22 mouse cellular contexts compared by ENCODE assay signal in genomic region chr10:88386251-88386650, GRCm38 (mm10). TPM values are rescaled to one million over a fixed set of nuclear protein-coding genes. Genes with fewer than 3 reads are reported as not detected.
DNase-seq lines count a peak whose midpoint lies in the region; ATAC-seq and TF ChIP-seq lines count a peak whose summit lies in the region.
"Had no signal": no experiment of that assay in that cellular context is flagged by ENCODE, and none has a peak within 500 bp of the region (broad histone marks: within the 10 kb centered on the region; RNA-seq: fewer than 3 reads in every experiment).

No protein-coding gene starts in this region.

- no peaks in the 10 kb centered on the region for H3K36me3 ChIP-seq in intestine, postnatal 0 days (ENCODE audit: control insufficient read depth, insufficient read depth)
- no peaks in the 10 kb centered on the region for H3K36me3 ChIP-seq in intestine, embryonic 15.5 days
- H3K36me3 ChIP-seq in liver, embryonic 11.5 days (ENCODE audit: control insufficient read depth, insufficient read depth, low read length), result no peaks in the 10 kb centered on the region
- H3K36me3 ChIP-seq in G1E (replicated peaks), result peaks cover 22% of the 10 kb centered on the region
- no peaks in the 10 kb centered on the region for H3K36me3 ChIP-seq in liver, embryonic 16.5 days (ENCODE audit: control insufficient read depth, insufficient read depth)
- H3K36me3 ChIP-seq: embryonic facial prominence, embryonic 15.5 days; hindbrain, embryonic 15.5 days; limb, embryonic 15.5 days; midbrain, embryonic 12.5 days; stomach, embryonic 15.5 days had no signal

- H3K27ac ChIP-seq in intestine, postnatal 0 days (ENCODE audit: low read depth, low read length), result no peak overlapping the region
- H3K27ac ChIP-seq in intestine, embryonic 15.5 days, result no peak overlapping the region
- no peak overlapping the region for H3K27ac ChIP-seq in liver, embryonic 11.5 days (ENCODE audit: low read depth, low read length)
- no peak overlapping the region for H3K27ac ChIP-seq in liver, embryonic 16.5 days (ENCODE audit: low read length)
- H3K27ac ChIP-seq: embryonic facial prominence, embryonic 15.5 days; hindbrain, embryonic 15.5 days; limb, embryonic 15.5 days; midbrain, embryonic 12.5 days; stomach, embryonic 15.5 days had no signal

- DNase-seq in liver, embryonic 11.5 days (ENCODE audit: low spot score), result no peak
- DNase-seq in liver, result no peak
- DNase-seq in G1E (ENCODE audit: low spot score), result no peak
- no peak for DNase-seq in T-cell, adult 2 months (ENCODE audit: low spot score)
- DNase-seq: adrenal gland, postnatal 36 days; cerebellum, adult 9-10 months; forebrain, postnatal 0 days; gastrocnemius, postnatal 25 days; heart, adult 2 months; heart, postnatal 4 days; kidney, postnatal 14 days; left cerebral cortex, postnatal 4 days; lung, postnatal 14 days; thymus, postnatal 25 days had no signal

- H3K4me3 ChIP-seq in intestine, postnatal 0 days (ENCODE audit: low read depth, low read length), result no peak overlapping the region
- H3K4me3 ChIP-seq in intestine, embryonic 15.5 days (replicated peaks), result no peak overlapping the region
- no peak overlapping the region for H3K4me3 ChIP-seq in liver, embryonic 11.5 days (ENCODE audit: low read depth, low read length)
- peak overlapping the region; percentile 68; the same call in 1 of the 2 replicates for H3K4me3 ChIP-seq in G1E (ENCODE audit: low read depth, low read length)
- no peak overlapping the region for H3K4me3 ChIP-seq in liver, embryonic 16.5 days (ENCODE audit: low read depth, low read length)
- H3K4me3 ChIP-seq: embryonic facial prominence, embryonic 15.5 days; heart, adult 2 months; hindbrain, embryonic 15.5 days; limb, embryonic 15.5 days; midbrain, embryonic 12.5 days; stomach, embryonic 15.5 days had no signal

- no peak for TF ChIP-seq CTCF in intestine, postnatal 0 days (IDR thresholded peaks at IDR 0.05; ENCODE audit: low read depth)
- no peak for TF ChIP-seq CTCF in G1E (IDR thresholded peaks at IDR 0.05; ENCODE audit: low read depth, low read length)

- H3K4me2 ChIP-seq in intestine, postnatal 0 days (replicated peaks; ENCODE audit: low read depth), result no peak overlapping the region
- no peak overlapping the region for H3K4me2 ChIP-seq in intestine, embryonic 15.5 days (replicated peaks)
- H3K4me2 ChIP-seq in liver, embryonic 11.5 days, result peak overlapping the region; percentile 40
- peak overlapping the region; percentile 31 for H3K4me2 ChIP-seq in liver, embryonic 16.5 days (ENCODE audit: low read depth, low read length)
- H3K4me2 ChIP-seq: embryonic facial prominence, embryonic 15.5 days; hindbrain, embryonic 15.5 days; limb, embryonic 15.5 days; midbrain, embryonic 12.5 days; stomach, embryonic 15.5 days had no signal

- peak overlapping the region; percentile 13; the same call in 1 of the 2 replicates for H3K9ac ChIP-seq in intestine, postnatal 0 days (ENCODE audit: low read depth, low read length)
- no peak overlapping the region for H3K9ac ChIP-seq in intestine, embryonic 15.5 days
- H3K9ac ChIP-seq in liver, embryonic 11.5 days (ENCODE audit: low read depth, low read length), result no peak overlapping the region
- no peak overlapping the region for H3K9ac ChIP-seq in liver, embryonic 16.5 days (ENCODE audit: low read depth, low read length)
- H3K9ac ChIP-seq: embryonic facial prominence, embryonic 15.5 days; forebrain, postnatal 0 days; hindbrain, embryonic 15.5 days; limb, embryonic 15.5 days; midbrain, embryonic 12.5 days; stomach, embryonic 15.5 days had no signal

- no peaks in the 10 kb centered on the region for H3K9me3 ChIP-seq in intestine, postnatal 0 days (ENCODE audit: control insufficient read depth)
- no peaks in the 10 kb centered on the region for H3K9me3 ChIP-seq in intestine, embryonic 15.5 days
- no peaks in the 10 kb centered on the region for H3K9me3 ChIP-seq in liver, embryonic 11.5 days (ENCODE audit: control insufficient read depth, low read length)
- H3K9me3 ChIP-seq in G1E (replicated peaks), result no peaks in the 10 kb centered on the region
- H3K9me3 ChIP-seq in liver, embryonic 16.5 days (replicated peaks; ENCODE audit: control insufficient read depth, low read length), result no peaks in the 10 kb centered on the region
- H3K9me3 ChIP-seq: embryonic facial prominence, embryonic 15.5 days; hindbrain, embryonic 15.5 days; limb, embryonic 15.5 days; midbrain, embryonic 12.5 days; stomach, embryonic 15.5 days had no signal

- H3K27me3 ChIP-seq in intestine, postnatal 0 days (replicated peaks; ENCODE audit: control insufficient read depth, insufficient read depth, low read length), result no peaks in the 10 kb centered on the region
- H3K27me3 ChIP-seq in intestine, embryonic 15.5 days (replicated peaks), result no peaks in the 10 kb centered on the region
- no peaks in the 10 kb centered on the region for H3K27me3 ChIP-seq in liver, embryonic 11.5 days (replicated peaks; ENCODE audit: control insufficient read depth, insufficient read depth, low read length)
- H3K27me3 ChIP-seq in G1E (ENCODE audit: insufficient read depth, low read length), result no peaks in the 10 kb centered on the region
- H3K27me3 ChIP-seq in liver, embryonic 16.5 days (ENCODE audit: control insufficient read depth, insufficient read depth, low read depth, low read length), result no peaks in the 10 kb centered on the region
- H3K27me3 ChIP-seq: embryonic facial prominence, embryonic 15.5 days; hindbrain, embryonic 15.5 days; limb, embryonic 15.5 days; midbrain, embryonic 12.5 days; stomach, embryonic 15.5 days had no signal

- no peaks in the 10 kb centered on the region for H3K4me1 ChIP-seq in intestine, postnatal 0 days (replicated peaks; ENCODE audit: control insufficient read depth, insufficient read depth, low read length)
- H3K4me1 ChIP-seq in intestine, embryonic 15.5 days (replicated peaks), result peaks cover 19% of the 10 kb centered on the region
- peaks cover 45% of the 10 kb centered on the region for H3K4me1 ChIP-seq in liver, embryonic 11.5 days (replicated peaks; ENCODE audit: control insufficient read depth, insufficient read depth, low read length)
- H3K4me1 ChIP-seq in G1E (ENCODE audit: insufficient read depth, low read depth, low read length), result peaks cover 81% of the 10 kb centered on the region
- H3K4me1 ChIP-seq in liver, embryonic 16.5 days (ENCODE audit: control insufficient read depth, low read depth, low read length), result peaks cover 21% of the 10 kb centered on the region
- H3K4me1 ChIP-seq: midbrain, embryonic 12.5 days had no signal

- no peak for ATAC-seq in intestine, postnatal 0 days
- ATAC-seq in intestine, embryonic 15.5 days, result no peak
- peak; percentile 17; the same call in 1 of the 2 replicates for ATAC-seq in liver, embryonic 11.5 days (replicated peaks; ENCODE audit: low FRiP score)
- ATAC-seq in G1E (ENCODE audit: extremely low read depth, insufficient number of reproducible peaks, low FRiP score, poor library complexity, severe bottlenecking), result 0 out of 2 replicates have a peak, but pooled peaks have one; percentile 3
- no peak for ATAC-seq in liver, embryonic 16.5 days (ENCODE audit: low read depth)
- ATAC-seq: forebrain, postnatal 0 days had no signal

- 78% methylated on average over 6 of the region's 6 CpGs for WGBS in intestine, postnatal 0 days
- 77% methylated on average over 6 of the region's 6 CpGs for WGBS in intestine, embryonic 15.5 days
- WGBS in liver, embryonic 11.5 days, result 59% methylated on average over 6 of the region's 6 CpGs
- WGBS in liver, embryonic 16.5 days (ENCODE audit: insufficient replicate concordance), result 24% methylated on average over 6 of the region's 6 CpGs

RNA-seq across cellular contexts. Expression of gene Gnptab, which starts 7.3 kb away (rescaled TPM):
- 6.2 and 6.7 TPM in 2 replicates for polyA plus RNA-seq in intestine, postnatal 0 days (2015; fragmentation: Nextera tagmentation; extraction: Ambion mirVana)
- 15.9 and 16.3 TPM in 2 replicates for polyA plus RNA-seq in intestine, embryonic 15.5 days (2015; fragmentation: Nextera tagmentation; extraction: Ambion mirVana)
- polyA plus RNA-seq in liver, embryonic 11.5 days (2014; fragmentation: Nextera tagmentation; extraction: Ambion mirVana), result 10.1 and 11.4 TPM in 2 replicates
- total RNA-seq in G1E (2014; fragmentation: Nextera tagmentation) (50.8 and 63.6 TPM in 2 replicates), G1E (2017) (34.3 and 41.0 TPM in 2 replicates)
- polyA plus RNA-seq in G1E (2012), result 2.4 and 2.7 TPM in 2 replicates
- polyA plus RNA-seq in liver, embryonic 16.5 days (2015; fragmentation: Nextera tagmentation; extraction: Ambion mirVana), result 2.3 and 2.4 TPM in 2 replicates

RNA-seq across cellular contexts. Expression of gene Dram1, which starts 7.4 kb away (rescaled TPM):
- 2.0 and 2.1 TPM in 2 replicates for polyA plus RNA-seq in intestine, postnatal 0 days (2015; fragmentation: Nextera tagmentation; extraction: Ambion mirVana)
- polyA plus RNA-seq in intestine, embryonic 15.5 days (2015; fragmentation: Nextera tagmentation; extraction: Ambion mirVana), result 3.8 and 4.1 TPM in 2 replicates
- polyA plus RNA-seq in liver, embryonic 11.5 days (2014; fragmentation: Nextera tagmentation; extraction: Ambion mirVana), result 0.99 and 1.0 TPM in 2 replicates
- total RNA-seq in G1E (2014; fragmentation: Nextera tagmentation), result not detected in 2 replicates
- 0.11 TPM in 1 of 2 replicates, not detected in the other for total RNA-seq in G1E (2017)
- not detected in 2 replicates for polyA plus RNA-seq in G1E (2012)
- polyA plus RNA-seq in liver, embryonic 16.5 days (2015; fragmentation: Nextera tagmentation; extraction: Ambion mirVana), result 2.0 and 2.5 TPM in 2 replicates

Comparison
In these comparisons a context has a peak if more than half of its experiments do, and no peak if none do; other contexts are left out.
1. ATAC-seq: peak in liver, embryonic 11.5 days (single experiment) and G1E (single experiment); none in intestine, postnatal 0 days (single experiment), intestine, embryonic 15.5 days (single experiment) and liver, embryonic 16.5 days (single experiment).
2. H3K4me2 ChIP-seq: peak in liver, embryonic 11.5 days (single experiment) and liver, embryonic 16.5 days (single experiment); none in intestine, postnatal 0 days (single experiment) and intestine, embryonic 15.5 days (single experiment).